Mouse (Mus musculus) liver, adult 2 months (tissue): ENCODE measurements at regions not wholly inside any gene's neighbourhood (a gene's known extent, or its start where the extent isn't known, plus 50 kb on each side); places are given as distances from the start of the nearest gene placed in this dataset.

Experiments used
- DNase-seq: peaks from one replicate; pipeline ENCODE4 v3.0.0-alpha.2; 2011; ENCODE audit warnings: low read depth, low spot score; ENCODE audit errors: extremely low read depth
- H3K27ac ChIP-seq: fragments of 200-500 bp; replicated peaks from 2 replicates; pipeline ENCODE4 v1.5.1; 2012; ENCODE audit warnings: low read depth, mild to moderate bottlenecking, control low read depth, inconsistent platforms, low read length; ENCODE audit not compliant: insufficient read depth
- H3K27me3 ChIP-seq: fragments of 200-500 bp; 2 replicates; pipeline ENCODE4 v1.6.1; 2012; ENCODE audit warnings: mild to moderate bottlenecking, moderate library complexity, low read length, inconsistent platforms; ENCODE audit not compliant: control insufficient read depth, insufficient read depth
- H3K36me3 ChIP-seq: fragments of 200-500 bp; 2 replicates; pipeline ENCODE4 v1.6.1; 2012; ENCODE audit warnings: low read length, inconsistent platforms; ENCODE audit not compliant: control insufficient read depth, insufficient read depth
- H3K4me1 ChIP-seq: fragments of 200-500 bp; 2 replicates; pipeline ENCODE4 v1.6.1; 2011; ENCODE audit warnings: low read length; ENCODE audit not compliant: control insufficient read depth, insufficient read depth
- H3K4me3 ChIP-seq: fragments of 200-500 bp; 2 replicates; pipeline ENCODE4 v1.5.1; 2011; ENCODE audit warnings: low read depth, mild to moderate bottlenecking, control low read depth, low read length, moderate library complexity; ENCODE audit not compliant: insufficient read depth
- H3K79me2 ChIP-seq: fragments of 200-500 bp; 2 replicates; pipeline ENCODE4 v1.6.1; 2012; ENCODE audit warnings: inconsistent platforms, mild to moderate bottlenecking, low read length, moderate library complexity; ENCODE audit not compliant: control insufficient read depth, insufficient read depth
- H3K9ac ChIP-seq: fragments of 200-500 bp; 2 replicates; pipeline ENCODE4 v1.6.1; 2012; ENCODE audit warnings: low read depth, mild to moderate bottlenecking, control low read depth, inconsistent platforms, low read length
- CTCF ChIP-seq: fragments of 200-500 bp; IDR thresholded peaks from 2 replicates; pipeline ENCODE4 v1.5.1; 2011; ENCODE audit warnings: low read depth, low read length, control low read depth
- POLR2A ChIP-seq: fragments of 200-500 bp; IDR thresholded peaks from 2 replicates; pipeline ENCODE4 v1.6.1; 2011; ENCODE audit warnings: low read length, control low read depth; ENCODE audit not compliant: insufficient read depth; ENCODE audit errors: extremely low read depth
- WGBS: fragments of 180-500 bp; shearing (Covaris S2); methylation state at CpG from one replicate; pipeline ENCODE4 v1.1.7; 2018; 5-methylcytosine and 5-hydroxymethylcytosine counted together

- Histone ChIP-seq H3K4me3 (no peak overlapping the region), H3K9ac (no peak overlapping the region), H3K27ac (no peak overlapping the region), H3K27me3 (no peaks in the 10 kb centered on the region), H3K79me2 (no peaks in the 10 kb centered on the region), H3K4me1 (no peaks in the 10 kb centered on the region), H3K36me3 (no peaks in the 10 kb centered on the region)
- TF ChIP-seq CTCF (no peak), POLR2A (no peak)
- no peak for DNase-seq
- WGBS: 88% methylated on average over 8 of the region's 8 CpGs
Observed at GRCm38 (mm10) chr9:71364047-71364665, 121.6 kb downstream of the Polr2m start.

DNA sequence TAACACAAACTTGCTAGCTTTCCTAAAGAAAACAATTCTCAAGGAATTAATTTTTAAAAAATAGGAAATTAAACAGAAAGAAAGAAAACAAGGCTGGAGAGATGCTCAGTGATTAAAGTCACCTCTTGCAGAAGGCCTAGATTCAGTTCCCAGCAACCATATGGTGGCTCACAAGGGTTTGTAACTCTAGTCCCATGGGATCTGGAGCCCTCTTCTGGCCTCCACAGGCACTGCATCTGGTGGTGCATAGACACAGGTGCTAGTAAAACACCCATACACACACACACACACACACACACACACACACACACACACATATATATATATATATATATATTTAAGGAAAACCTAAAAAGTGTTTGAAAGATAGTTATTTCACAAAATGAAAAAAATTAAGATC, 123.3 kb downstream of the Polr2m start:
- H3K27me3 ChIP-seq: no peaks in the 10 kb centered on the region
- no peaks in the 10 kb centered on the region for H3K4me1 ChIP-seq
- no peak for DNase-seq
- H3K79me2 ChIP-seq: no peaks in the 10 kb centered on the region
- H3K9ac ChIP-seq: no peak overlapping the region
- no peak overlapping the region for H3K4me3 ChIP-seq
- H3K27ac ChIP-seq: no peak overlapping the region
- TF ChIP-seq CTCF: peak; percentile 25; the same call in 1 of the 2 replicates
- no peak for TF ChIP-seq POLR2A
- no peaks in the 10 kb centered on the region for H3K36me3 ChIP-seq

DNA sequence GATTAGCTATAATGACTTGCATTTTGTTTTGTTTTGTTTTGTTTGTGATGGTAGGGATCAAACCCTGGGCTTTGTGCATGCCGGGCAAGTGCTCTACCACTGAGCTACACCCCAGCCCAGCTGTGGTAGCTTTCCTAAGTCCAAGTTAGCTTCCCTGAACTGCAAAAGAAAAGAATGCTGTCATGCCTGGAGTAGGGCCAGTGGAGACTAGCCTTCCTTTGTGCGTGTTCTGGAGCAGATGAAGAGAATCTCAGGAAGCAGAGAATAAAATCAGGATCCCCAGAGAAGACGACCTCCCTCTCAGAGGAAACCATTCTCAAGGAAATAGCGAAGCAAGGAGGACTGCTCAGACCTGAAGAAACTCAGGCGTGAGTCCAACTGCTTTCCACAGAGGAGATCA, 123.8 kb downstream of the Polr2m start:
- Histone ChIP-seq H3K9ac (no peak overlapping the region), H3K27ac (no peak overlapping the region), H3K4me3 (no peak overlapping the region), H3K4me1 (no peaks in the 10 kb centered on the region), H3K27me3 (no peaks in the 10 kb centered on the region), H3K79me2 (no peaks in the 10 kb centered on the region), H3K36me3 (no peaks in the 10 kb centered on the region)
- no peak for TF ChIP-seq POLR2A
- no peak for DNase-seq
- 90% methylated on average over 5 of the region's 5 CpGs for WGBS

DNA sequence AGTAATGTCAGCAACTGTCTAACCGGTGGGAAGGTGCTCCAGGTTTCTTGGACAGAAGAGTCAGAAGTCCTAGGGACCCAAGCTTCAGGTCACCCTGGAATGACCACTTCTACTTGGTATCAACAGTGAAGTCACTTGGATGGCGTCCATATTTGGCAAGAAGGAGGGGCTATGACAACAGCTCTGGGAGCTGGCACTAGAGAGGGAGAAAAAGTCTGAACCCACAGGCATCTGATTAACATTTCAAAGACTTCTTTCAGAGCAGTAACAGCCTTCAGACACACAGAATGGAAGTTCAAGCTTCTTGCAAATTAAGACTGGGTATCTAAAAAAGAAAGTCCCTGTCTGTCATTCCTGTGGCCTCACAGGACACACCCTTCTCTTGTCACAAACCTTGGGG, 124.4 kb downstream of the Polr2m start:
- Histone ChIP-seq H3K27me3 (no peaks in the 10 kb centered on the region), H3K4me3 (no peak overlapping the region), H3K27ac (no peak overlapping the region), H3K79me2 (no peaks in the 10 kb centered on the region), H3K36me3 (no peaks in the 10 kb centered on the region), H3K9ac (no peak overlapping the region), H3K4me1 (no peaks in the 10 kb centered on the region)
- 83% methylated on average over 2 of the region's 2 CpGs for WGBS
- TF ChIP-seq CTCF: no peak
- no peak for TF ChIP-seq POLR2A
- no peak for DNase-seq

- H3K27ac ChIP-seq: no peak overlapping the region
- no peak for DNase-seq
- no peaks in the 10 kb centered on the region for H3K27me3 ChIP-seq
- H3K9ac ChIP-seq: no peak overlapping the region
- H3K36me3 ChIP-seq: no peaks in the 10 kb centered on the region
- no peak overlapping the region for H3K4me3 ChIP-seq
- TF ChIP-seq CTCF: no peak
- TF ChIP-seq POLR2A: no peak
- H3K79me2 ChIP-seq: no peaks in the 10 kb centered on the region
- H3K4me1 ChIP-seq: no peaks in the 10 kb centered on the region
- WGBS: 43% methylated on average over 5 of the region's 5 CpGs
Observed at GRCm38 (mm10) chr9:71360676-71361075, 125.1 kb downstream of the Polr2m start.

DNA sequence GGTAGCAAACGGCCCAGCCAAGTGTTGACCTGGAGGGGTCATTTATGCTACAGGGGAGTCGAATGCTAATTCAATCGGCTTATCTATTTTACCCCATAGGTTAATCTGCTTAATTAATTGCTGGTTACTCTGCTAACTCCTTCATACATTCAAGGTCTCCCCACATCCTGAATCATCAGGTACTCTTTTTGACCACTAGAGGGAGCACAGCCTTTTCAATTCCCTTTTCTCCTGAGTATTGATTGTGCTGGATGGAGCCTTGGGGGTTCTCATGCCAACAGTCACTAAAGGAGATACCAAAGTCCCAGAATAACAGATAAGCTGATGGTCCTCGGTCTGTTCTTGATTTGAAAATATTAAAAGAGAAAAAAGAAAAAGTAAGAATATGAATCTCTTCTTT, 126.8 kb downstream of the Polr2m start:
- TF ChIP-seq POLR2A (no peak), CTCF (peak; percentile 55)
- Histone ChIP-seq H3K79me2 (no peaks in the 10 kb centered on the region), H3K4me3 (no peak overlapping the region), H3K36me3 (no peaks in the 10 kb centered on the region), H3K27ac (no peak overlapping the region), H3K4me1 (no peaks in the 10 kb centered on the region), H3K9ac (no peak overlapping the region), H3K27me3 (no peaks in the 10 kb centered on the region)
- 24% methylated on average over 4 of the region's 4 CpGs for WGBS
- DNase-seq: peak; percentile 45
